In the genomic region with DNA sequence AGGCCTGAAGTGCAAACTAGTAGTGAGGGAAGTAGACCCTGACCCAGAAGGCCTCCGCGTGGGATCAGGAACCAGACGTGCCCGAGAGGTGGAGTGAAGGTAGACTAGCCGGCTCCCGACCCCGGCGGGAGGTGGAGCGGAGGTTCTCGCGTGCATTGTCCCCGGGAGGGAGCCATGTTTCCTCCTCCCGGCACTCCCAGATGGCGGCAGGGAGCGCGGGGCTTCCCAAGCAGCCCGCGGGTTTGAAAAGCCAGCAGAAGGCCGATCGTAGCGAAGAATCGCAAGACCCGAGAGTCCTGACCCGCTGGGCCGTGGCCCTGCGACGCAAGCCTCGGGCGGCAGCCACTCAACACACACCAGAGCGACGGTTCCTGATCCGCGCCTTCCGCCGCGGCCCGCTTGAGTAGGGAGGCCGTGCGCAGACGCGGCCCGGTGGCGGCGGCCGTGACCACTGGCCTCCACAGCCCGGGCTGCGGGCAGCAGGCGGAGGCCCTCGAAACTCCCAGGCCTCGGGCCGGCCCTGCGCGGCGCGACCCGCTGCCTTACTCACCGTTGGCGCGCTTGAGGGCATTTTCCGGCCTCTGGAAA, we compare ENCODE assay signal across 8 mouse cellular contexts. TPM values are rescaled to one million over a fixed set of nuclear protein-coding genes. Genes with fewer than 3 reads are reported as not detected.
DNase-seq lines count a peak whose midpoint lies in the region; ATAC-seq lines count a peak whose summit lies in the region.

No protein-coding gene starts in this region.

- H3K9me3 ChIP-seq in intestine, embryonic 15.5 days = no peaks in the 10 kb centered on the region
- no peaks in the 10 kb centered on the region for H3K9me3 ChIP-seq in midbrain, embryonic 16.5 days (replicated peaks; ENCODE audit: control insufficient read depth, low read length, poor library complexity, severe bottlenecking)
- no peaks in the 10 kb centered on the region for H3K9me3 ChIP-seq in stomach, embryonic 16.5 days (replicated peaks; ENCODE audit: control insufficient read depth, low read length)

- peak overlapping the region; percentile 91 for H3K4me3 ChIP-seq in intestine, embryonic 15.5 days (replicated peaks)
- peak overlapping the region; percentile 73 for H3K4me3 ChIP-seq in midbrain, embryonic 16.5 days (ENCODE audit: low read depth, low read length)
- H3K4me3 ChIP-seq in stomach, embryonic 16.5 days (replicated peaks; ENCODE audit: low read length) = peak overlapping the region; percentile 98

- peak; percentile 57 to 69 for DNase-seq in layer of hippocampus, postnatal 10 days (ENCODE audit: low spot score in 2 of 2)
- DNase-seq in layer of hippocampus, adult 11-12 months (ENCODE audit: low spot score) = no peak
- DNase-seq in embryo, embryonic 9.5 days (ENCODE audit: extremely low spot score) = peak; percentile 70
- peak; percentile 46 to 62 for DNase-seq in gastrocnemius, postnatal 4 days (ENCODE audit: low spot score in 2 of 2)
- DNase-seq in liver = peak; percentile 71

- peak; percentile 68 for ATAC-seq in intestine, embryonic 15.5 days
- peak; percentile 83 for ATAC-seq in midbrain, embryonic 16.5 days
- ATAC-seq in stomach, embryonic 16.5 days (ENCODE audit: insufficient read depth, low FRiP score) = peak; percentile 51

- H3K9ac ChIP-seq in intestine, embryonic 15.5 days = peak overlapping the region; percentile 99
- peak overlapping the region; percentile 96 for H3K9ac ChIP-seq in midbrain, embryonic 16.5 days (ENCODE audit: low read depth, low read length)
- H3K9ac ChIP-seq in stomach, embryonic 16.5 days (ENCODE audit: low read length) = peak overlapping the region; percentile 99

- peak overlapping the region; percentile 60 for H3K4me2 ChIP-seq in intestine, embryonic 15.5 days (replicated peaks)
- H3K4me2 ChIP-seq in midbrain, embryonic 16.5 days (ENCODE audit: low read length) = peak overlapping the region; percentile 81
- peak overlapping the region; percentile 92 for H3K4me2 ChIP-seq in stomach, embryonic 16.5 days (ENCODE audit: low read depth, low read length)

- H3K27me3 ChIP-seq in intestine, embryonic 15.5 days (replicated peaks) = no peaks in the 10 kb centered on the region
- no peaks in the 10 kb centered on the region for H3K27me3 ChIP-seq in midbrain, embryonic 16.5 days (ENCODE audit: control insufficient read depth, insufficient read depth, low read depth, low read length)
- no peaks in the 10 kb centered on the region for H3K27me3 ChIP-seq in stomach, embryonic 16.5 days (ENCODE audit: control insufficient read depth, insufficient read depth, low read length)

- H3K27ac ChIP-seq in intestine, embryonic 15.5 days = peak overlapping the region; percentile 98
- peak overlapping the region; percentile 96 for H3K27ac ChIP-seq in midbrain, embryonic 16.5 days (ENCODE audit: low read length)
- H3K27ac ChIP-seq in stomach, embryonic 16.5 days (ENCODE audit: low read length) = peak overlapping the region; percentile 99

- H3K36me3 ChIP-seq in intestine, embryonic 15.5 days = no peaks in the 10 kb centered on the region
- H3K36me3 ChIP-seq in midbrain, embryonic 16.5 days (ENCODE audit: control insufficient read depth, insufficient read depth, low read length) = no peaks in the 10 kb centered on the region
- H3K36me3 ChIP-seq in stomach, embryonic 16.5 days (ENCODE audit: control insufficient read depth, insufficient read depth, low read length) = no peaks in the 10 kb centered on the region

- H3K4me1 ChIP-seq in intestine, embryonic 15.5 days (replicated peaks) = peaks cover 4% of the 10 kb centered on the region; the same call in 1 of the 2 replicates
- peaks cover 23% of the 10 kb centered on the region for H3K4me1 ChIP-seq in midbrain, embryonic 16.5 days (ENCODE audit: control insufficient read depth, insufficient read depth, low read length)
- H3K4me1 ChIP-seq in stomach, embryonic 16.5 days (ENCODE audit: control insufficient read depth, insufficient read depth, low read length) = peaks cover 14% of the 10 kb centered on the region; the same call in 1 of the 2 replicates

- under 1% methylated on average over 60 of the region's 60 CpGs for WGBS in intestine, embryonic 15.5 days
- under 1% methylated on average over 60 of the region's 60 CpGs for WGBS in midbrain, embryonic 16.5 days
- WGBS in stomach, embryonic 16.5 days = under 1% methylated on average over 60 of the region's 60 CpGs

RNA-seq across cellular contexts. Expression of a gene that starts 0.4 kb away (rescaled TPM):
- total RNA-seq in layer of hippocampus, postnatal 10 days (2021) = 100 to 1,000 TPM; 137 to 143 TPM
- 100 to 1,000 TPM; 123 to 135 TPM for total RNA-seq in gastrocnemius, postnatal 4 days (2021)
- 138 and 140 TPM in 2 replicates for polyA plus RNA-seq in intestine, embryonic 15.5 days (2015; fragmentation: Nextera tagmentation; extraction: Ambion mirVana)
- 102 and 112 TPM in 2 replicates for polyA plus RNA-seq in midbrain, embryonic 16.5 days (2015; fragmentation: Nextera tagmentation; extraction: Ambion mirVana)
- polyA plus RNA-seq in stomach, embryonic 16.5 days (2015; fragmentation: Nextera tagmentation; extraction: Ambion mirVana) = 128 and 129 TPM in 2 replicates

RNA-seq across cellular contexts. Expression of a gene that starts 21.4 kb away (rescaled TPM):
- total RNA-seq in layer of hippocampus, postnatal 10 days (2021) = 10 to 100 TPM; 31.7 to 36.9 TPM
- 10 to 100 TPM; 23.4 to 24.1 TPM for total RNA-seq in gastrocnemius, postnatal 4 days (2021)
- polyA plus RNA-seq in intestine, embryonic 15.5 days (2015; fragmentation: Nextera tagmentation; extraction: Ambion mirVana) = 32.0 TPM in 2 replicates
- polyA plus RNA-seq in midbrain, embryonic 16.5 days (2015; fragmentation: Nextera tagmentation; extraction: Ambion mirVana) = 40.2 and 42.4 TPM in 2 replicates
- 34.7 and 37.5 TPM in 2 replicates for polyA plus RNA-seq in stomach, embryonic 16.5 days (2015; fragmentation: Nextera tagmentation; extraction: Ambion mirVana)

RNA-seq across cellular contexts. Expression of a gene that starts 34.2 kb away (rescaled TPM):
- total RNA-seq in layer of hippocampus, postnatal 10 days (2021) = 10 to 100 TPM; 19.6 to 20.9 TPM
- under 1 TPM; 0.70 to 0.76 TPM for total RNA-seq in gastrocnemius, postnatal 4 days (2021)
- polyA plus RNA-seq in intestine, embryonic 15.5 days (2015; fragmentation: Nextera tagmentation; extraction: Ambion mirVana) = 1.1 and 1.3 TPM in 2 replicates
- 20.1 and 20.9 TPM in 2 replicates for polyA plus RNA-seq in midbrain, embryonic 16.5 days (2015; fragmentation: Nextera tagmentation; extraction: Ambion mirVana)
- 0.79 and 1.1 TPM in 2 replicates for polyA plus RNA-seq in stomach, embryonic 16.5 days (2015; fragmentation: Nextera tagmentation; extraction: Ambion mirVana)
